Mouse (Mus musculus) kidney, adult 2 months (tissue): ENCODE measurements around the gene Rab36.

Source experiments
- CTCF ChIP-seq: fragments of 200-500 bp; conservative IDR thresholded peaks from 2 replicates; pipeline ENCODE4 v1.5.1; 2011; ENCODE audit warnings: low read depth, mild to moderate bottlenecking, control low read depth, low read length, moderate library complexity, mixed read lengths; ENCODE audit not compliant: insufficient read depth, insufficient read length
- POLR2A ChIP-seq: fragments of 200-500 bp; IDR thresholded peaks from one replicate; pipeline ENCODE4 v1.6.1; 2011; ENCODE audit warnings: low read depth, low read length, control low read depth

- no peak for TF ChIP-seq POLR2A
- TF ChIP-seq CTCF: no peak
Measured at GRCm38 (mm10) chr10:75015465-75015864, 21.4 kb upstream of the Rab36 start.
